Comparison of ENCODE assay signal across 11 mouse cellular contexts in genomic region chr2:3185335-3185734, GRCm38 (mm10).
DNase-seq lines count a peak whose midpoint lies in the region; ATAC-seq and TF ChIP-seq lines count a peak whose summit lies in the region.
"Had no signal": no experiment of that assay in that cellular context is flagged by ENCODE, and none has a peak within 500 bp of the region (broad histone marks: within the 10 kb centered on the region; RNA-seq: fewer than 3 reads in every experiment).

No protein-coding gene starts in this region.

- WGBS in kidney, embryonic 14.5 days = 76% methylated on average over 5 of the region's 5 CpGs
- 68% methylated on average over 5 of the region's 5 CpGs for WGBS in liver, postnatal 0 days (ENCODE audit: insufficient replicate concordance)

- ATAC-seq in kidney, embryonic 14.5 days (ENCODE audit: low FRiP score, low TSS enrichment) = no peak; the same call in 1 of the 2 replicates
- no peak for ATAC-seq in liver, postnatal 0 days

- TF ChIP-seq EP300 in liver, postnatal 0 days (IDR thresholded peaks at IDR 0.05; ENCODE audit: low read depth) = no peak

- no peaks in the 10 kb centered on the region for H3K9me3 ChIP-seq in kidney, embryonic 14.5 days (ENCODE audit: control insufficient read depth, low read length)
- no peaks in the 10 kb centered on the region for H3K9me3 ChIP-seq in liver, postnatal 0 days (ENCODE audit: low read length)
- H3K9me3 ChIP-seq: midbrain, embryonic 12.5 days had no signal

- H3K4me1 ChIP-seq in kidney, embryonic 14.5 days (ENCODE audit: control insufficient read depth, insufficient read depth, low read length) = no peaks in the 10 kb centered on the region
- no peaks in the 10 kb centered on the region; the same call in 1 of the 2 replicates for H3K4me1 ChIP-seq in liver, postnatal 0 days (ENCODE audit: insufficient read depth)
- H3K4me1 ChIP-seq: midbrain, embryonic 12.5 days had no signal

- no peaks in the 10 kb centered on the region for H3K27me3 ChIP-seq in kidney, embryonic 14.5 days (ENCODE audit: control insufficient read depth, insufficient read depth, low read length)
- no peaks in the 10 kb centered on the region for H3K27me3 ChIP-seq in liver, postnatal 0 days (ENCODE audit: insufficient read depth, low read length)
- H3K27me3 ChIP-seq: midbrain, embryonic 12.5 days had no signal

- TF ChIP-seq CTCF in liver, postnatal 0 days (IDR thresholded peaks at IDR 0.05; ENCODE audit: low read depth) = peak; percentile 50

- H3K27ac ChIP-seq in kidney, embryonic 14.5 days (ENCODE audit: low read depth, low read length) = no peak overlapping the region
- no peak overlapping the region for H3K27ac ChIP-seq in liver, postnatal 0 days (ENCODE audit: low read depth)
- H3K27ac ChIP-seq: midbrain, embryonic 12.5 days had no signal

- peak; percentile 37 for DNase-seq in kidney, adult 11 months
- peak; percentile 15 for DNase-seq in ES-CJ7 (ENCODE audit: low read depth, low spot score)
- peak; percentile 42 for DNase-seq in adrenal gland, postnatal 25 days
- no peak for DNase-seq in liver, postnatal 0 days
- DNase-seq in right cerebral cortex, adult 18-20 months = no peak
- DNase-seq in layer of hippocampus, postnatal 10 days (ENCODE audit: low spot score in 2 of 2) = no peak
- DNase-seq in layer of hippocampus, adult 11-12 months (ENCODE audit: low spot score) = no peak
- DNase-seq: gastrocnemius, postnatal 36 days; retina, postnatal 1 day had no signal

- H3K4me3 ChIP-seq in kidney, embryonic 14.5 days (ENCODE audit: low read length) = no peak overlapping the region
- H3K4me3 ChIP-seq in liver, postnatal 0 days (ENCODE audit: low read depth, low read length) = no peak overlapping the region
- H3K4me3 ChIP-seq: midbrain, embryonic 12.5 days had no signal

- H3K36me3 ChIP-seq in kidney, embryonic 14.5 days (ENCODE audit: control insufficient read depth, insufficient read depth, low read length) = peaks cover 13% of the 10 kb centered on the region
- no peaks in the 10 kb centered on the region for H3K36me3 ChIP-seq in liver, postnatal 0 days (replicated peaks; ENCODE audit: insufficient read depth, low read length)

- H3K4me2 ChIP-seq in kidney, embryonic 14.5 days (replicated peaks; ENCODE audit: low read depth, low read length) = no peak overlapping the region
- H3K4me2 ChIP-seq in liver, postnatal 0 days (ENCODE audit: low read depth, low read length) = no peak overlapping the region
- H3K4me2 ChIP-seq: midbrain, embryonic 12.5 days had no signal

- H3K9ac ChIP-seq in kidney, embryonic 14.5 days (ENCODE audit: low read depth, low read length) = no peak overlapping the region
- no peak overlapping the region for H3K9ac ChIP-seq in liver, postnatal 0 days (replicated peaks)
- H3K9ac ChIP-seq: midbrain, embryonic 12.5 days had no signal

Comparison
In these comparisons a context has a peak if more than half of its experiments do, and no peak if none do; other contexts are left out.
1. DNase-seq: peak in kidney, adult 11 months (single experiment), ES-CJ7 (single experiment) and adrenal gland, postnatal 25 days (single experiment); none in liver, postnatal 0 days (single experiment), right cerebral cortex, adult 18-20 months (single experiment), layer of hippocampus, postnatal 10 days (0 of 2) and layer of hippocampus, adult 11-12 months (single experiment).